In genomic region chr13:24756756-24757155, GRCm38 (mm10) we compare ENCODE assay signal across 24 mouse cellular contexts. TPM values are rescaled to one million over a fixed set of nuclear protein-coding genes. Genes with fewer than 3 reads are reported as not detected.
DNase-seq lines count a peak whose midpoint lies in the region; ATAC-seq lines count a peak whose summit lies in the region.
"Had no signal": no experiment of that assay in that cellular context is flagged by ENCODE, and none has a peak within 500 bp of the region (broad histone marks: within the 10 kb centered on the region; RNA-seq: fewer than 3 reads in every experiment).

No protein-coding gene starts in this region.

- peaks cover 5% of the 10 kb centered on the region for H3K4me1 ChIP-seq in midbrain, embryonic 11.5 days (ENCODE audit: control insufficient read depth, insufficient read depth, low read length)
- peaks cover 14% of the 10 kb centered on the region for H3K4me1 ChIP-seq in midbrain, embryonic 10.5 days

- WGBS in midbrain, embryonic 11.5 days: over 99% methylated on average over 3 of the region's 3 CpGs
- WGBS in midbrain, embryonic 10.5 days: 93% methylated on average over 3 of the region's 3 CpGs

- ATAC-seq in midbrain, embryonic 11.5 days (ENCODE audit: low FRiP score): no peak
- ATAC-seq: activated CD4-positive, CD25-positive, alpha-beta regulatory T cell, adult 4 months; CD4-positive, CD25-positive, alpha-beta regulatory T cell, adult 4 months; Patski had no signal

- peak; percentile 66 for DNase-seq in heart, adult 11 months
- DNase-seq in heart, postnatal 14 days: no peak
- DNase-seq in midbrain, embryonic 11.5 days (ENCODE audit: low spot score, missing footprints): peak; percentile 51
- DNase-seq in midbrain, embryonic 10.5 days (ENCODE audit: low spot score): no peak
- DNase-seq: adrenal gland, adult 2 months; adrenal gland, adult 8-10 months; adrenal gland, postnatal 10 days; adrenal gland, postnatal 14 days; adrenal gland, postnatal 25 days; adrenal gland, postnatal 36 days; B cell, adult 2 months; cerebellum, adult 11 months; cerebellum, adult 11-12 months; cerebellum, adult 18-20 months had no signal

- H3K27ac ChIP-seq in midbrain, embryonic 11.5 days (ENCODE audit: low read depth, low read length): no peak overlapping the region
- H3K27ac ChIP-seq in midbrain, embryonic 10.5 days (replicated peaks): no peak overlapping the region

- no peaks in the 10 kb centered on the region for H3K9me3 ChIP-seq in midbrain, embryonic 11.5 days (ENCODE audit: control insufficient read depth, low read length)
- no peaks in the 10 kb centered on the region for H3K9me3 ChIP-seq in midbrain, embryonic 10.5 days (replicated peaks)
- H3K9me3 ChIP-seq: G1E had no signal

- no peak overlapping the region for H3K4me2 ChIP-seq in midbrain, embryonic 11.5 days

- H3K36me3 ChIP-seq in midbrain, embryonic 11.5 days (ENCODE audit: control insufficient read depth, insufficient read depth, low read length): peaks cover 15% of the 10 kb centered on the region
- H3K36me3 ChIP-seq in midbrain, embryonic 10.5 days: peaks cover 83% of the 10 kb centered on the region

- intact Hi-C loops in heart, postnatal 14 days (cut with DNase I): loop anchor here (5.0 kb wide), 1 partner anchor 76 kb away; the partner anchor contains the start of genes Acot13 and Tdp2

- no peak overlapping the region for H3K9ac ChIP-seq in midbrain, embryonic 11.5 days (ENCODE audit: low read length)

- no peaks in the 10 kb centered on the region for H3K27me3 ChIP-seq in midbrain, embryonic 11.5 days (ENCODE audit: control insufficient read depth, insufficient read depth, low read length)
- H3K27me3 ChIP-seq in midbrain, embryonic 10.5 days (ENCODE audit: low read depth, poor library complexity, severe bottlenecking): no peaks in the 10 kb centered on the region
- H3K27me3 ChIP-seq: CH12.LX, Patski had no signal

- no peak overlapping the region for H3K4me3 ChIP-seq in midbrain, embryonic 11.5 days (ENCODE audit: low read depth, low read length)
- H3K4me3 ChIP-seq in midbrain, embryonic 10.5 days: no peak overlapping the region

RNA-seq across cellular contexts. Expression of gene Gmnn, which starts 5.0 kb away (rescaled TPM):
- 10 to 100 TPM; 32.6 to 34.4 TPM for total RNA-seq in heart, postnatal 14 days (2021)
- polyA plus RNA-seq in midbrain, embryonic 11.5 days (2014; fragmentation: Nextera tagmentation; extraction: Ambion mirVana): 145 and 152 TPM in 2 replicates
- 154 and 186 TPM in 2 replicates for polyA plus RNA-seq in midbrain, embryonic 10.5 days (2016; fragmentation: Nextera tagmentation; extraction: Ambion mirVana)
- polyA plus RNA-seq: adrenal gland, adult 2 months had no signal

RNA-seq across cellular contexts. Expression of gene Armh2, which starts 15.7 kb away (rescaled TPM):
- not detected for total RNA-seq in heart, postnatal 14 days (2021)
- polyA plus RNA-seq in midbrain, embryonic 11.5 days (2014; fragmentation: Nextera tagmentation; extraction: Ambion mirVana): 0.26 TPM in 1 of 2 replicates, not detected in the other
- polyA plus RNA-seq in midbrain, embryonic 10.5 days (2016; fragmentation: Nextera tagmentation; extraction: Ambion mirVana): not detected in 2 replicates
- total RNA-seq: adrenal gland, adult 18-20 months; adrenal gland, adult 2 months; adrenal gland, adult 8-10 months; adrenal gland, postnatal 10 days; adrenal gland, postnatal 14 days; adrenal gland, postnatal 25 days; adrenal gland, postnatal 36 days; adrenal gland, postnatal 4 days; CH12.LX; ES-E14; MEL had no signal
- polyA plus RNA-seq: activated CD4-positive, CD25-positive, alpha-beta regulatory T cell, adult 4 months; adrenal gland, adult 2 months; C2C12; G1E; Patski had no signal

RNA-seq across cellular contexts. Expression of gene BC005537, which starts 44.7 kb away (rescaled TPM):
- 100 to 1,000 TPM; 138 to 142 TPM for total RNA-seq in heart, postnatal 14 days (2021)
- 25.0 and 26.1 TPM in 2 replicates for polyA plus RNA-seq in midbrain, embryonic 11.5 days (2014; fragmentation: Nextera tagmentation; extraction: Ambion mirVana)
- polyA plus RNA-seq in midbrain, embryonic 10.5 days (2016; fragmentation: Nextera tagmentation; extraction: Ambion mirVana): 8.3 and 10.4 TPM in 2 replicates

Comparison
In these comparisons a context has a peak if more than half of its experiments do, and no peak if none do; other contexts are left out.
1. DNase-seq: peak in heart, adult 11 months (single experiment) and midbrain, embryonic 11.5 days (single experiment); none in heart, postnatal 14 days (0 of 2) and midbrain, embryonic 10.5 days (single experiment).